Mouse (Mus musculus) spleen, postnatal 36 days (tissue): ENCODE measurements around the gene 1700020N01Rik.
A peak's percentile ranks its signal among the peaks of the same experiment; 100 is the strongest.

Experiments
- DNase-seq, 2 experiments: peaks; one replicate each; pipeline ENCODE4 v3.0.0; 2022; ENCODE audit warnings: low spot score in 2 of 2, mixed read lengths in 1 of 2

1700020N01Rik gene

GRCm38 (mm10) chr10:21604476-21604875 is 11.5 kb downstream of the 1700020N01Rik start:
- DNase-seq = no peak

GRCm38 (mm10) chr10:21605011-21605571 is 12.1 kb downstream of the 1700020N01Rik start:
- DNase-seq = peak; percentile 25 to 45

- no peak for DNase-seq
Measured at GRCm38 (mm10) chr10:21605601-21606000, 12.7 kb downstream of the 1700020N01Rik start.

- DNase-seq = no peak
Measured at GRCm38 (mm10) chr10:21606931-21607330, 14.0 kb downstream of the 1700020N01Rik start.

- DNase-seq = peak; percentile 12 to 18
Measured at GRCm38 (mm10) chr10:21609583-21609982, 16.6 kb downstream of the 1700020N01Rik start.

- DNase-seq = no peak
Measured at GRCm38 (mm10) chr10:21613021-21613860, 20.3 kb downstream of the 1700020N01Rik start.

- DNase-seq = no peak
Measured at GRCm38 (mm10) chr10:21614520-21614919, 21.6 kb downstream of the 1700020N01Rik start.

- DNase-seq = no peak
Measured at GRCm38 (mm10) chr10:21618745-21619508, 26.0 kb downstream of the 1700020N01Rik start.

- DNase-seq = no peak
Measured at GRCm38 (mm10) chr10:21622065-21622464, 29.1 kb downstream of the 1700020N01Rik start.

- no peak for DNase-seq
Measured at GRCm38 (mm10) chr10:21628555-21628954, 35.6 kb downstream of the 1700020N01Rik start.

GRCm38 (mm10) chr10:21629031-21629740 is 36.2 kb downstream of the 1700020N01Rik start:
- no peak for DNase-seq

- DNase-seq = no peak
Measured at GRCm38 (mm10) chr10:21631481-21631880, 38.5 kb downstream of the 1700020N01Rik start.

GRCm38 (mm10) chr10:21632687-21633086 is 39.7 kb downstream of the 1700020N01Rik start:
- no peak for DNase-seq

- DNase-seq = no peak
Measured at GRCm38 (mm10) chr10:21635988-21636710, 43.2 kb downstream of the 1700020N01Rik start.

GRCm38 (mm10) chr10:21636711-21637081 is 43.8 kb downstream of the 1700020N01Rik start:
- DNase-seq = no peak

GRCm38 (mm10) chr10:21651388-21651787 is 58.4 kb downstream of the 1700020N01Rik start:
- no peak for DNase-seq

- DNase-seq = no peak
Measured at GRCm38 (mm10) chr10:21652426-21653345, 59.7 kb downstream of the 1700020N01Rik start.

- no peak for DNase-seq
Measured at GRCm38 (mm10) chr10:21653469-21653868, 60.5 kb downstream of the 1700020N01Rik start.

GRCm38 (mm10) chr10:21659576-21660246 is 66.8 kb downstream of the 1700020N01Rik start:
- DNase-seq = no peak
